ENCODE assay signal across 21 mouse cellular contexts in the genomic region with DNA sequence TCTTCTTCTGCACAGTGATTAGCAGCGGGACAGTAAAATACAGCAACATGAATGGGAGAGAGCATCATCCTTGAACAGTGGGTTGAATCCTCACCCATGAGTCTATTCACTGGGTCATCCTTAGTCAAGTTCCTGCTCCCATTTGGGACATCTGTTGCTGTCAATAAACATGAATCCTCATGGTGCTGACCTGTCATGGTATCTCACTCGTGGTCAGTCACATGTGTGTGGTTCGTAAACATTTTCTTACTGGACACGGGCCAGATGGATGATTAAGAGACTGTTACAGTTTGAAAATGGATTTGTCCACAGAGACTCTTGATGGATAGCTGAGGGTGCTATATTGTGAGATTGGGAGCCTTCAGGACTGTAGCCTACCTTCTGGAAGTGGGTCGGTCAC. TPM values are rescaled to one million over a fixed set of nuclear protein-coding genes. Genes with fewer than 3 reads are reported as not detected.
DNase-seq lines count a peak whose midpoint lies in the region; ATAC-seq and TF ChIP-seq lines count a peak whose summit lies in the region.
"Had no signal": no experiment of that assay in that cellular context is flagged by ENCODE, and none has a peak within 500 bp of the region (broad histone marks: within the 10 kb centered on the region; RNA-seq: fewer than 3 reads in every experiment).

No protein-coding gene starts in this region.

- TF ChIP-seq CTCF in testis, adult 2 months (IDR thresholded peaks at IDR 0.05; ENCODE audit: control insufficient read depth, insufficient read depth, insufficient replicate concordance, low read depth, low read length): no peak
- TF ChIP-seq CTCF in embryonic fibroblast, embryonic 13.5 days (IDR thresholded peaks at IDR 0.05; ENCODE audit: borderline replicate concordance, insufficient read depth, low read length): no peak
- TF ChIP-seq CTCF in liver, embryonic 14.5 days (IDR thresholded peaks at IDR 0.05; ENCODE audit: low read depth): no peak

- TF ChIP-seq POLR2A in testis, adult 2 months (IDR thresholded peaks at IDR 0.05; ENCODE audit: control insufficient read depth, low read depth, low read length): no peak
- TF ChIP-seq POLR2A in embryonic fibroblast, embryonic 13.5 days (IDR thresholded peaks at IDR 0.05; ENCODE audit: low read depth, low read length): no peak
- TF ChIP-seq POLR2A in myocyte (IDR thresholded peaks at IDR 0.05; ENCODE audit: insufficient read length, low read depth): no peak

- DNase-seq in testis, postnatal 10 days (ENCODE audit: low spot score): no peak
- DNase-seq in liver, embryonic 14.5 days (ENCODE audit: low read depth in 3 of 3, low spot score in 3 of 3): no peak
- DNase-seq in spleen, postnatal 10 days (ENCODE audit: low spot score in 2 of 2): no peak
- DNase-seq in thymus, postnatal 10 days (ENCODE audit: low spot score in 2 of 2): no peak
- DNase-seq in adrenal gland, adult 2 months: no peak
- DNase-seq: adrenal gland, postnatal 36 days; B cell, adult 2 months; cerebellum, adult 2 months; cerebellum, postnatal 10 days; forebrain, postnatal 0 days; gastrocnemius, postnatal 14 days; heart, postnatal 4 days had no signal

- no peak overlapping the region for H3K4me2 ChIP-seq in liver, embryonic 14.5 days (ENCODE audit: low read depth)
- H3K4me2 ChIP-seq in myocyte (ENCODE audit: low read depth): peak overlapping the region; percentile 26
- H3K4me2 ChIP-seq: forebrain, embryonic 13.5 days; heart, embryonic 13.5 days; hindbrain, embryonic 12.5 days had no signal

- no peaks in the 10 kb centered on the region for H3K27me3 ChIP-seq in testis, adult 2 months (ENCODE audit: control insufficient read depth, insufficient read depth, low read length)
- H3K27me3 ChIP-seq in liver, embryonic 14.5 days (ENCODE audit: control insufficient read depth, insufficient read depth, low read length): no peaks in the 10 kb centered on the region
- no peaks in the 10 kb centered on the region for H3K27me3 ChIP-seq in myocyte (ENCODE audit: control insufficient read depth, insufficient read depth, insufficient read length)
- H3K27me3 ChIP-seq: forebrain, embryonic 13.5 days; heart, embryonic 13.5 days; hindbrain, embryonic 12.5 days; Patski had no signal

- H3K9me3 ChIP-seq in liver, embryonic 14.5 days (ENCODE audit: control insufficient read depth, low read length): no peaks in the 10 kb centered on the region
- H3K9me3 ChIP-seq: forebrain, embryonic 13.5 days; heart, embryonic 13.5 days; hindbrain, embryonic 12.5 days had no signal

- ATAC-seq in liver, embryonic 14.5 days (ENCODE audit: insufficient read depth): 0 out of 2 replicates have a peak, but pooled peaks have one; percentile 15
- ATAC-seq: activated CD4-positive, CD25-positive, alpha-beta regulatory T cell, adult 4 months; forebrain, embryonic 13.5 days; forebrain, postnatal 0 days; hindbrain, embryonic 16.5 days; Patski had no signal

- no peak overlapping the region for H3K9ac ChIP-seq in liver, embryonic 14.5 days (replicated peaks)
- H3K9ac ChIP-seq: forebrain, embryonic 13.5 days; forebrain, postnatal 0 days; heart, embryonic 13.5 days; hindbrain, embryonic 12.5 days had no signal

- H3K4me1 ChIP-seq in testis, adult 2 months (ENCODE audit: control insufficient read depth, insufficient read depth, low read length): no peaks in the 10 kb centered on the region
- peaks cover 9% of the 10 kb centered on the region for H3K4me1 ChIP-seq in embryonic fibroblast, embryonic 13.5 days (ENCODE audit: control insufficient read depth, insufficient read depth, low read length)
- peaks cover 0 to 4% of the 10 kb centered on the region in 2 experiments; a peak in 2 of 4 replicates for H3K4me1 ChIP-seq in liver, embryonic 14.5 days (replicated peaks; ENCODE audit: control insufficient read depth in 2 of 2, insufficient read depth in 2 of 2, low read length in 1 of 2)
- H3K4me1 ChIP-seq: forebrain, embryonic 13.5 days; hindbrain, embryonic 12.5 days had no signal

- H3K36me3 ChIP-seq in testis, adult 2 months (ENCODE audit: control insufficient read depth, insufficient read depth, low read length): no peaks in the 10 kb centered on the region
- H3K36me3 ChIP-seq in liver, embryonic 14.5 days (replicated peaks; ENCODE audit: control insufficient read depth, insufficient read depth, low read depth): no peaks in the 10 kb centered on the region
- H3K36me3 ChIP-seq in myocyte (ENCODE audit: control insufficient read depth, insufficient read depth): no peaks in the 10 kb centered on the region
- H3K36me3 ChIP-seq: heart, embryonic 13.5 days; hindbrain, embryonic 12.5 days had no signal

- no peak overlapping the region for H3ac ChIP-seq in myocyte (ENCODE audit: control insufficient read depth, insufficient read length)

- H3K27ac ChIP-seq in testis, adult 2 months (ENCODE audit: control insufficient read depth, insufficient read depth, low read depth, low read length): peak overlapping the region; percentile 1; the same call in 1 of the 2 replicates
- peak overlapping the region; percentile 97 for H3K27ac ChIP-seq in embryonic fibroblast, embryonic 13.5 days (ENCODE audit: insufficient read depth, low read length)
- H3K27ac ChIP-seq in liver, embryonic 14.5 days: no peak overlapping the region
- H3K27ac ChIP-seq: forebrain, embryonic 13.5 days; heart, embryonic 13.5 days; hindbrain, embryonic 12.5 days had no signal

- WGBS in liver, embryonic 14.5 days (ENCODE audit: insufficient replicate concordance): 50% methylated on average over 5 of the region's 5 CpGs

- H3K79me2 ChIP-seq in myocyte (ENCODE audit: control insufficient read depth, insufficient read depth): no peaks in the 10 kb centered on the region

- no peak overlapping the region for H3K4me3 ChIP-seq in testis, adult 2 months (ENCODE audit: control insufficient read depth, low read depth, low read length)
- H3K4me3 ChIP-seq in embryonic fibroblast, embryonic 13.5 days (ENCODE audit: insufficient read depth, low read length): no peak overlapping the region
- H3K4me3 ChIP-seq in liver, embryonic 14.5 days (ENCODE audit: insufficient read depth in 1 of 2, low read depth in 2 of 2, low read length in 2 of 2): no peak overlapping the region
- H3K4me3 ChIP-seq in myocyte: no peak overlapping the region
- H3K4me3 ChIP-seq: forebrain, embryonic 13.5 days; heart, embryonic 13.5 days; hindbrain, embryonic 12.5 days had no signal

- TF ChIP-seq EP300 in liver, embryonic 14.5 days (IDR thresholded peaks at IDR 0.05; ENCODE audit: low read depth): no peak

TF ChIP-seq in myocyte, 11 proteins besides CTCF, POLR2A, EP300 and RAD21:
- no peak for TF ChIP-seq POLR2AphosphoS2 (IDR thresholded peaks at IDR 0.05; ENCODE audit: insufficient read length, low read depth)
- peak; percentile 56 for TF ChIP-seq TCF3 (IDR thresholded peaks at IDR 0.05; ENCODE audit: insufficient read length, low read depth)
- peak; percentile 75 for TF ChIP-seq USF1 (IDR thresholded peaks at IDR 0.05; ENCODE audit: low read depth)
- peak; percentile 45 to 99 (median 97) for TF ChIP-seq MYOD1 (IDR thresholded peaks at IDR 0.05; ENCODE audit: control insufficient read depth in 1 of 3, insufficient read length in 2 of 3, low read depth in 2 of 3)
- no peak for TF ChIP-seq SRF (IDR thresholded peaks at IDR 0.05; ENCODE audit: control insufficient read depth, insufficient read length, low read depth)
- TF ChIP-seq REST (IDR thresholded peaks at IDR 0.05; ENCODE audit: insufficient read depth, insufficient read length): no peak
- no peak for TF ChIP-seq MYOG (IDR thresholded peaks at IDR 0.05; ENCODE audit: control insufficient read depth in 1 of 3, insufficient read depth in 1 of 3, insufficient read length in 2 of 3, low read depth in 2 of 3)
- no peak for TF ChIP-seq E2F4 (IDR thresholded peaks at IDR 0.05; ENCODE audit: insufficient read depth)
- TF ChIP-seq TCF12 (IDR thresholded peaks at IDR 0.05; ENCODE audit: insufficient read depth, poor library complexity, severe bottlenecking): peak; percentile 39
- no peak for TF ChIP-seq MAX (IDR thresholded peaks at IDR 0.05; ENCODE audit: low read depth)
- no peak for TF ChIP-seq CEBPB (IDR thresholded peaks at IDR 0.05; ENCODE audit: insufficient read depth, poor library complexity, severe bottlenecking)

RNA-seq across cellular contexts. Expression of a gene that starts 29.1 kb away (rescaled TPM):
- polyA plus RNA-seq in testis, adult 2 months (2012; rRNA removed): 1.4 and 1.9 TPM in 2 replicates
- polyA plus RNA-seq in embryonic fibroblast, embryonic 13.5 days (2011; ENCODE audit: insufficient read length, low read depth, missing spikeins): 45.8 and 72.2 TPM in 2 replicates
- 2.7 and 2.9 TPM in 2 replicates for polyA plus RNA-seq in liver, embryonic 14.5 days (2012; rRNA removed)
- polyA plus RNA-seq in liver, embryonic 14.5 days (2014; fragmentation: Nextera tagmentation; extraction: Ambion mirVana): 9.2 and 9.9 TPM in 2 replicates
- polyA plus RNA-seq in myocyte (2012; fragmentation: generic; extraction: Trizol): 7.6 TPM
- total RNA-seq in adrenal gland, adult 2 months (2021): 1 to 10 TPM; 3.3 to 3.7 TPM
- polyA plus RNA-seq in adrenal gland, adult 2 months (2012; rRNA removed): 1.0 and 1.5 TPM in 2 replicates
